Mouse (Mus musculus) neural tube, embryonic 14.5 days (tissue): ENCODE measurements around the gene Olfr90. TPM values are rescaled to one million over a fixed set of nuclear protein-coding genes. Genes with fewer than 3 reads are reported as not detected.

ENCODE experiments used
- ATAC-seq: fragments of 200-750 bp; cut with Nextera tagmentation; 2 replicates; pipeline ENCODE4 v1.8.0; 2017; ENCODE audit warnings: low read depth, mild to moderate bottlenecking, moderate TSS enrichment, moderate library complexity
- H3K27ac ChIP-seq: fragments of 300-500 bp; sonication (generic); 2 replicates; pipeline ENCODE4 v1.5.1; 2014; ENCODE audit warnings: low read depth, mild to moderate bottlenecking, control low read depth, low read length, moderate library complexity, mixed read lengths
- H3K27me3 ChIP-seq: fragments of 300-500 bp; sonication (generic); 2 replicates; pipeline ENCODE4 v1.6.1; 2014; ENCODE audit warnings: low read length; ENCODE audit not compliant: control insufficient read depth, insufficient read depth
- H3K36me3 ChIP-seq: fragments of 300-500 bp; sonication (generic); 2 replicates; pipeline ENCODE4 v1.6.1; 2014; ENCODE audit warnings: low read length, mixed read lengths; ENCODE audit not compliant: control insufficient read depth, insufficient read depth
- H3K4me1 ChIP-seq: fragments of 300-500 bp; sonication (generic); 2 replicates; pipeline ENCODE4 v1.6.1; 2014; ENCODE audit warnings: low read length; ENCODE audit not compliant: control insufficient read depth, insufficient read depth
- H3K4me2 ChIP-seq: fragments of 300-500 bp; sonication (generic); 2 replicates; pipeline ENCODE4 v1.6.1; 2014; ENCODE audit warnings: mild to moderate bottlenecking, low read depth, low read length, control low read depth
- H3K4me3 ChIP-seq: fragments of 300-500 bp; sonication (generic); 2 replicates; pipeline ENCODE4 v1.5.1; 2014; ENCODE audit warnings: low read depth, low read length, control low read depth, mixed read lengths
- H3K9ac ChIP-seq: fragments of 300-500 bp; sonication (generic); replicated peaks from 2 replicates; pipeline ENCODE4 v1.6.1; 2014; ENCODE audit warnings: low read depth, mild to moderate bottlenecking, control low read depth, low read length, mixed read lengths
- H3K9me3 ChIP-seq: fragments of 300-500 bp; sonication (generic); 2 replicates; pipeline ENCODE4 v1.6.1; 2016; ENCODE audit warnings: low read length; ENCODE audit not compliant: control insufficient read depth
- WGBS: fragments of 180-500 bp; shearing (Covaris S2); extraction: QIAGEN DNeasy Blood & Tissue Kit; methylation state at CpG from one replicate; pipeline ENCODE4 v1.1.7; 2014; 5-methylcytosine and 5-hydroxymethylcytosine counted together
- polyA plus RNA-seq: library from polyadenylated mRNA; unstranded; fragments of >200 nt; fragmentation: Nextera tagmentation; extraction: Ambion mirVana; gene quantifications from 2 replicates; pipeline ENCODE4 v1.2.1, GENCODE M21; 2014

Olfr90 gene
- polyA plus RNA-seq, 1 experiment from 2014 or later: 0.12 TPM

DNA sequence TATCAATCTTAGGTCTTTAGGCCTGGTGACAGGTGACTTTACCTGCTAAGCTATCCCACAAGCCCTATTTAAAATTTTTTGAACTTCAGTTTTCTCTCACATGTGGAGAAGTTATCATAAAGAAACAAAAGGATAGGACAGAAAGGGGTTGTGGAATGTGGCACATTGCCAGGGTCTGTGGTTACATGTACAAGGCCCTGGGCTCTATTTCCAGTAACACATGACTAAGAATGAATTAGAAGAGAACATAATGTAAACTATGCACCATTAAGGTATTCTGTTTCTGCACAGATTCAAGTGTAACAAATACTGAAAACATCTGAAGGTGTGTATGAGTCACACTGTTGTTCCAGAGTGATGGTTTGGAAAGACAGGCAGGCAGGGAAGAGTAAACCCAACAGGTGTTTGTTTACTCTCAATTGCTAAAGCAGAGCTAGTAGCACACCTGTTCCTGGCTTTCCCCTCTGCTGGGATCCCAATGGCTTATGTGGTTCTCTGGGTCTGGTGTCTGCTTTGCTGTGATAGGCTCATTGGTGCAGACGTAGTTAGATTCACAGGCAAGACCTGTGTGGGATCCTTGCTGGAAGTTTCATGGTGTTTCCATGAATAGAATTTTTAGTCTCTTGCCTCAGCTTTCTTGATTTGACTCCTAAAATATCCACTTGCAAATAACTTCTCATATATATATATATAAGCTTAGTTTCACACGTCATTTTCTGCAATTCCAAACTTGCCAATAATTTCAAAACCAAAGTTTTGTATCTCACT lies 49.0 kb downstream of the Olfr90 start:
- Histone ChIP-seq H3K27me3 (no peaks in the 10 kb centered on the region), H3K4me1 (no peaks in the 10 kb centered on the region)
- 80% methylated on average over 2 of the region's 2 CpGs for WGBS

More for the DNA sequence above, 49.0 kb downstream of the Olfr90 start:
- H3K4me3 ChIP-seq: no peak overlapping the region
- H3K36me3 ChIP-seq: no peaks in the 10 kb centered on the region
- ATAC-seq: no peak
- no peak overlapping the region for H3K9ac ChIP-seq
- no peaks in the 10 kb centered on the region for H3K9me3 ChIP-seq
- H3K4me2 ChIP-seq: no peak overlapping the region
- no peak overlapping the region for H3K27ac ChIP-seq

Other genes with a start within 250 kb of the Olfr90 start
- gene Trim15, start 221.3 kb downstream of the Olfr90 start, polyA plus RNA-seq: 0.25 and 0.90 TPM in 2 replicates
- 1.1 and 1.3 TPM in 2 replicates for gene Trim10, start 218.9 kb downstream of the Olfr90 start, polyA plus RNA-seq
- gene Trim40, start 198.4 kb downstream of the Olfr90 start, polyA plus RNA-seq: not detected in 2 replicates
- gene Trim31, start 190.4 kb downstream of the Olfr90 start, polyA plus RNA-seq: not detected in 2 replicates
- gene Rnf39, start 145.6 kb downstream of the Olfr90 start, polyA plus RNA-seq: 1.0 and 2.0 TPM in 2 replicates
- gene Ppp1r11, start 136.8 kb downstream of the Olfr90 start, polyA plus RNA-seq: 174 and 195 TPM in 2 replicates
- 61.8 and 64.9 TPM in 2 replicates for gene Znrd1, start 129.9 kb downstream of the Olfr90 start, polyA plus RNA-seq
- gene Znrd1as, start 129.9 kb downstream of the Olfr90 start, polyA plus RNA-seq: 4.6 and 4.8 TPM in 2 replicates
- gene 2410137M14Rik, start 107.3 kb downstream of the Olfr90 start, polyA plus RNA-seq: 0.32 and 0.53 TPM in 2 replicates
- gene H2-M5, start 99.0 kb downstream of the Olfr90 start, polyA plus RNA-seq: 1.3 and 2.1 TPM in 2 replicates
- gene Zfp57, start 87.3 kb downstream of the Olfr90 start, polyA plus RNA-seq: 289 and 326 TPM in 2 replicates
- 2.4 and 2.6 TPM in 2 replicates for gene Mog, start 65.1 kb downstream of the Olfr90 start, polyA plus RNA-seq
- 78.9 and 103 TPM in 2 replicates for gene Gabbr1, start 42.5 kb downstream of the Olfr90 start, polyA plus RNA-seq
- gene Olfr91, start 9.8 kb upstream of the Olfr90 start, polyA plus RNA-seq: 0.13 TPM in 1 of 2 replicates, not detected in the other
- not detected in 2 replicates for gene Olfr92, start 31.6 kb upstream of the Olfr90 start, polyA plus RNA-seq
- gene Olfr93, start 73.0 kb upstream of the Olfr90 start, polyA plus RNA-seq: not detected in 2 replicates
- gene Ubd, start 105.4 kb upstream of the Olfr90 start, polyA plus RNA-seq: not detected in 2 replicates
- 0.19 TPM in 1 of 2 replicates, not detected in the other for gene Olfr94, start 112.5 kb upstream of the Olfr90 start, polyA plus RNA-seq
- gene Olfr95, start 124.6 kb upstream of the Olfr90 start, polyA plus RNA-seq: 0.05 TPM in 1 of 2 replicates, not detected in the other
- gene Olfr96, start 131.6 kb upstream of the Olfr90 start, polyA plus RNA-seq: not detected in 2 replicates
- not detected in 2 replicates for gene Olfr97, start 148.8 kb upstream of the Olfr90 start, polyA plus RNA-seq
- not detected in 2 replicates for gene Olfr98, start 175.2 kb upstream of the Olfr90 start, polyA plus RNA-seq
- 0.42 and 0.91 TPM in 2 replicates for gene H2-M3, start 181.7 kb upstream of the Olfr90 start, polyA plus RNA-seq
- gene Olfr99, start 195.0 kb upstream of the Olfr90 start, polyA plus RNA-seq: not detected in 2 replicates
- not detected in 2 replicates for gene Olfr101, start 215.8 kb upstream of the Olfr90 start, polyA plus RNA-seq
- gene Olfr102, start 228.6 kb upstream of the Olfr90 start, polyA plus RNA-seq: not detected in 2 replicates